Mouse (Mus musculus): ENCODE results near the gene Acaca. TPM values are rescaled to one million over a fixed set of nuclear protein-coding genes. Genes with fewer than 3 reads are reported as not detected.

The Acaca gene
- polyA plus RNA-seq, 1 experiment: 52.2 TPM

GRCm38 (mm10) chr11:84197607-84198402 lies 68.3 kb downstream of the Acaca start:
- no peaks in the 10 kb centered on the region; the same call in 1 of the 2 replicates for H3K4me1 ChIP-seq (ENCODE audit: control insufficient read depth, insufficient read depth, low read length)
- TF ChIP-seq CTCF (IDR thresholded peaks at IDR 0.05; ENCODE audit: borderline replicate concordance, insufficient read depth, low read length) (no peak), POLR2A (IDR thresholded peaks at IDR 0.05; ENCODE audit: low read depth, low read length) (no peak)
- H3K4me3 ChIP-seq (ENCODE audit: insufficient read depth, low read length): no peak overlapping the region
- H3K27ac ChIP-seq (ENCODE audit: insufficient read depth, low read length): no peak overlapping the region

- no peak overlapping the region for H3K4me3 ChIP-seq (ENCODE audit: insufficient read depth, low read length)
- TF ChIP-seq POLR2A (IDR thresholded peaks at IDR 0.05; ENCODE audit: low read depth, low read length) (no peak), CTCF (IDR thresholded peaks at IDR 0.05; ENCODE audit: borderline replicate concordance, insufficient read depth, low read length) (no peak)
- no peak overlapping the region for H3K27ac ChIP-seq (ENCODE audit: insufficient read depth, low read length)
- no peaks in the 10 kb centered on the region for H3K4me1 ChIP-seq (ENCODE audit: control insufficient read depth, insufficient read depth, low read length)
These were observed 76.3 kb downstream of the Acaca start for GRCm38 (mm10) chr11:84205776-84206175.

- TF ChIP-seq CTCF (IDR thresholded peaks at IDR 0.05; ENCODE audit: borderline replicate concordance, insufficient read depth, low read length): no peak
- TF ChIP-seq POLR2A (IDR thresholded peaks at IDR 0.05; ENCODE audit: low read depth, low read length): no peak
- H3K4me3 ChIP-seq (ENCODE audit: insufficient read depth, low read length): no peak overlapping the region
- no peak overlapping the region for H3K27ac ChIP-seq (ENCODE audit: insufficient read depth, low read length)
- no peaks in the 10 kb centered on the region for H3K4me1 ChIP-seq (ENCODE audit: control insufficient read depth, insufficient read depth, low read length)
These were observed 81.4 kb downstream of the Acaca start for GRCm38 (mm10) chr11:84210876-84211275.

GRCm38 (mm10) chr11:84218951-84219350 lies 89.5 kb downstream of the Acaca start:
- no peak overlapping the region for H3K27ac ChIP-seq (ENCODE audit: insufficient read depth, low read length)
- H3K4me3 ChIP-seq (ENCODE audit: insufficient read depth, low read length): no peak overlapping the region
- H3K4me1 ChIP-seq (ENCODE audit: control insufficient read depth, insufficient read depth, low read length): no peaks in the 10 kb centered on the region
- no peak for TF ChIP-seq CTCF (IDR thresholded peaks at IDR 0.05; ENCODE audit: borderline replicate concordance, insufficient read depth, low read length)
- no peak for TF ChIP-seq POLR2A (IDR thresholded peaks at IDR 0.05; ENCODE audit: low read depth, low read length)

GRCm38 (mm10) chr11:84243562-84243961 lies 114.1 kb downstream of the Acaca start:
- H3K4me1 ChIP-seq (ENCODE audit: control insufficient read depth, insufficient read depth, low read length): no peaks in the 10 kb centered on the region
- TF ChIP-seq POLR2A (IDR thresholded peaks at IDR 0.05; ENCODE audit: low read depth, low read length) (no peak), CTCF (IDR thresholded peaks at IDR 0.05; ENCODE audit: borderline replicate concordance, insufficient read depth, low read length) (no peak)
- H3K27ac ChIP-seq (ENCODE audit: insufficient read depth, low read length): no peak overlapping the region
- H3K4me3 ChIP-seq (ENCODE audit: insufficient read depth, low read length): no peak overlapping the region

GRCm38 (mm10) chr11:84247370-84247769 lies 117.9 kb downstream of the Acaca start:
- Histone ChIP-seq H3K4me3 (ENCODE audit: insufficient read depth, low read length) (no peak overlapping the region), H3K27ac (ENCODE audit: insufficient read depth, low read length) (no peak overlapping the region), H3K4me1 (ENCODE audit: control insufficient read depth, insufficient read depth, low read length) (no peaks in the 10 kb centered on the region)
- TF ChIP-seq POLR2A (IDR thresholded peaks at IDR 0.05; ENCODE audit: low read depth, low read length) (no peak), CTCF (IDR thresholded peaks at IDR 0.05; ENCODE audit: borderline replicate concordance, insufficient read depth, low read length) (no peak)

- Histone ChIP-seq H3K4me1 (ENCODE audit: control insufficient read depth, insufficient read depth, low read length) (no peaks in the 10 kb centered on the region), H3K27ac (ENCODE audit: insufficient read depth, low read length) (no peak overlapping the region), H3K4me3 (ENCODE audit: insufficient read depth, low read length) (no peak overlapping the region)
- no peak for TF ChIP-seq CTCF (IDR thresholded peaks at IDR 0.05; ENCODE audit: borderline replicate concordance, insufficient read depth, low read length)
- TF ChIP-seq POLR2A (IDR thresholded peaks at IDR 0.05; ENCODE audit: low read depth, low read length): no peak
These were observed 121.7 kb downstream of the Acaca start for GRCm38 (mm10) chr11:84251170-84251569.

- no peak overlapping the region for H3K27ac ChIP-seq (ENCODE audit: insufficient read depth, low read length)
- no peaks in the 10 kb centered on the region for H3K4me1 ChIP-seq (ENCODE audit: control insufficient read depth, insufficient read depth, low read length)
- TF ChIP-seq CTCF (IDR thresholded peaks at IDR 0.05; ENCODE audit: borderline replicate concordance, insufficient read depth, low read length) (no peak), POLR2A (IDR thresholded peaks at IDR 0.05; ENCODE audit: low read depth, low read length) (no peak)
- H3K4me3 ChIP-seq (ENCODE audit: insufficient read depth, low read length): no peak overlapping the region
These were observed 123.0 kb downstream of the Acaca start for GRCm38 (mm10) chr11:84252425-84252824.

- Histone ChIP-seq H3K27ac (ENCODE audit: insufficient read depth, low read length) (no peak overlapping the region), H3K4me3 (ENCODE audit: insufficient read depth, low read length) (no peak overlapping the region), H3K4me1 (ENCODE audit: control insufficient read depth, insufficient read depth, low read length) (no peaks in the 10 kb centered on the region)
- TF ChIP-seq POLR2A (IDR thresholded peaks at IDR 0.05; ENCODE audit: low read depth, low read length): no peak
- TF ChIP-seq CTCF (IDR thresholded peaks at IDR 0.05; ENCODE audit: borderline replicate concordance, insufficient read depth, low read length): no peak
These were observed 126.4 kb downstream of the Acaca start for GRCm38 (mm10) chr11:84255879-84256278.

- Histone ChIP-seq H3K4me1 (ENCODE audit: control insufficient read depth, insufficient read depth, low read length) (no peaks in the 10 kb centered on the region), H3K4me3 (ENCODE audit: insufficient read depth, low read length) (no peak overlapping the region), H3K27ac (ENCODE audit: insufficient read depth, low read length) (no peak overlapping the region)
- no peak for TF ChIP-seq POLR2A (IDR thresholded peaks at IDR 0.05; ENCODE audit: low read depth, low read length)
- no peak for TF ChIP-seq CTCF (IDR thresholded peaks at IDR 0.05; ENCODE audit: borderline replicate concordance, insufficient read depth, low read length)
These were observed 128.7 kb downstream of the Acaca start for GRCm38 (mm10) chr11:84258053-84258710.

All from embryonic fibroblast, embryonic 13.5 days (primary cell).